Mouse (Mus musculus) lung, postnatal 0 days (tissue): ENCODE data around the gene Lsm3. TPM values are rescaled to one million over a fixed set of nuclear protein-coding genes. Genes with fewer than 3 reads are reported as not detected.

Experiments used
- ATAC-seq: fragments of 200-750 bp; cut with Nextera tagmentation; 2 replicates; pipeline ENCODE4 v1.8.0; 2017; ENCODE audit warnings: moderate library complexity
- DNase-seq: peaks from one replicate; pipeline ENCODE4 v3.0.0-alpha.2; 2016; ENCODE audit warnings: low spot score
- H3K27ac ChIP-seq: fragments of 300-500 bp; sonication (generic); 2 replicates; pipeline ENCODE4 v1.5.1; 2014; ENCODE audit warnings: antibody characterized with exemption, mild to moderate bottlenecking, low read length, mixed read lengths
- H3K27me3 ChIP-seq: fragments of 300-500 bp; sonication (generic); replicated peaks from 2 replicates; pipeline ENCODE4 v1.6.1; 2014; ENCODE audit warnings: low read length, mixed read lengths; ENCODE audit not compliant: insufficient read depth
- H3K36me3 ChIP-seq: fragments of 300-500 bp; sonication (generic); 2 replicates; pipeline ENCODE4 v1.6.1; 2014; ENCODE audit warnings: low read length, mixed read lengths; ENCODE audit not compliant: insufficient read depth
- H3K4me1 ChIP-seq: fragments of 300-500 bp; sonication (generic); 2 replicates; pipeline ENCODE4 v1.6.1; 2014; ENCODE audit warnings: antibody characterized with exemption, low read depth, low read length, mixed read lengths; ENCODE audit not compliant: insufficient read depth
- H3K4me2 ChIP-seq: fragments of 300-500 bp; sonication (generic); replicated peaks from 2 replicates; pipeline ENCODE4 v1.6.1; 2014; ENCODE audit warnings: low read depth, mild to moderate bottlenecking, low read length, moderate library complexity, mixed read lengths
- H3K4me3 ChIP-seq: fragments of 300-500 bp; sonication (generic); 2 replicates; pipeline ENCODE4 v1.5.1; 2014; ENCODE audit warnings: low read depth, low read length
- H3K9ac ChIP-seq: fragments of 300-500 bp; sonication (generic); replicated peaks from 2 replicates; pipeline ENCODE4 v1.6.1; 2014; ENCODE audit warnings: low read depth, mild to moderate bottlenecking
- H3K9me3 ChIP-seq: fragments of 300-500 bp; sonication (generic); 2 replicates; pipeline ENCODE4 v1.6.1; 2016; ENCODE audit warnings: low read length, mixed read lengths
- CTCF ChIP-seq: IDR thresholded peaks from 2 replicates; pipeline ENCODE4 v1.5.1; 2016; ENCODE audit warnings: antibody characterized with exemption, mild to moderate bottlenecking
- EP300 ChIP-seq: IDR thresholded peaks from 2 replicates; pipeline ENCODE4 v1.6.1; 2016; ENCODE audit warnings: antibody characterized with exemption, mild to moderate bottlenecking, control low read depth
- WGBS: fragments of 180-500 bp; shearing (Covaris S2); extraction: QIAGEN DNeasy Blood & Tissue Kit; methylation state at CpG from one replicate; pipeline ENCODE4 v1.1.7; 2014; 5-methylcytosine and 5-hydroxymethylcytosine counted together
- polyA plus RNA-seq: library from polyadenylated mRNA; unstranded; fragments of >200 nt; fragmentation: Nextera tagmentation; extraction: Ambion mirVana; gene quantifications from 2 replicates; pipeline ENCODE4 v1.2.1, GENCODE M21; 2015

The Lsm3 gene
- polyA plus RNA-seq, 1 experiment from 2014 or later, result 101 TPM

- peaks cover 7% of the 10 kb centered on the region for H3K4me1 ChIP-seq
- WGBS, result under 1% methylated on average over 71 of the region's 74 CpGs
- no peaks in the 10 kb centered on the region for H3K9me3 ChIP-seq
- H3K9ac ChIP-seq, result peak within 1 kb of the TSS; percentile 77
- H3K4me2 ChIP-seq, result peak within 1 kb of the TSS; percentile 87
- ATAC-seq (peak; percentile 93), DNase-seq (peak; percentile 100)
- H3K27me3 ChIP-seq, result no peaks in the 10 kb centered on the region
- H3K36me3 ChIP-seq, result peaks cover 6% of the 10 kb centered on the region; the same call in 1 of the 2 replicates
- TF ChIP-seq EP300, result no peak
- 0 out of 2 replicates have a peak, but pooled peaks have one; percentile 5 for TF ChIP-seq CTCF
- peak within 1 kb of the TSS; percentile 87 for H3K27ac ChIP-seq
- H3K4me3 ChIP-seq, result peak within 1 kb of the TSS; percentile 78
These were observed 42.6 kb upstream of the Lsm3 start, which contains the start of the genes Chchd4 and Tmem43 for GRCm38 (mm10) chr6:91472868-91473804. Gene Chchd4 (minus strand): TSS chr6:91473546. Gene Tmem43 (plus strand): TSS chr6:91473703.

- DNase-seq (no peak), ATAC-seq (peak; percentile 27)
- Histone ChIP-seq H3K4me1 (peaks cover 7% of the 10 kb centered on the region), H3K27me3 (no peaks in the 10 kb centered on the region), H3K4me2 (peak overlapping the region; percentile 87), H3K9ac (peak overlapping the region; percentile 77), H3K4me3 (peak overlapping the region; percentile 78), H3K27ac (peak overlapping the region; percentile 87), H3K9me3 (no peaks in the 10 kb centered on the region), H3K36me3 (peaks cover 13% of the 10 kb centered on the region)
- no peak; the same call in 1 of the 2 replicates for TF ChIP-seq CTCF
- no peak for TF ChIP-seq EP300
- WGBS, result 0% methylated on average over 27 of the region's 27 CpGs
These were observed 41.8 kb upstream of the Lsm3 start for GRCm38 (mm10) chr6:91473805-91474440.

DNA sequence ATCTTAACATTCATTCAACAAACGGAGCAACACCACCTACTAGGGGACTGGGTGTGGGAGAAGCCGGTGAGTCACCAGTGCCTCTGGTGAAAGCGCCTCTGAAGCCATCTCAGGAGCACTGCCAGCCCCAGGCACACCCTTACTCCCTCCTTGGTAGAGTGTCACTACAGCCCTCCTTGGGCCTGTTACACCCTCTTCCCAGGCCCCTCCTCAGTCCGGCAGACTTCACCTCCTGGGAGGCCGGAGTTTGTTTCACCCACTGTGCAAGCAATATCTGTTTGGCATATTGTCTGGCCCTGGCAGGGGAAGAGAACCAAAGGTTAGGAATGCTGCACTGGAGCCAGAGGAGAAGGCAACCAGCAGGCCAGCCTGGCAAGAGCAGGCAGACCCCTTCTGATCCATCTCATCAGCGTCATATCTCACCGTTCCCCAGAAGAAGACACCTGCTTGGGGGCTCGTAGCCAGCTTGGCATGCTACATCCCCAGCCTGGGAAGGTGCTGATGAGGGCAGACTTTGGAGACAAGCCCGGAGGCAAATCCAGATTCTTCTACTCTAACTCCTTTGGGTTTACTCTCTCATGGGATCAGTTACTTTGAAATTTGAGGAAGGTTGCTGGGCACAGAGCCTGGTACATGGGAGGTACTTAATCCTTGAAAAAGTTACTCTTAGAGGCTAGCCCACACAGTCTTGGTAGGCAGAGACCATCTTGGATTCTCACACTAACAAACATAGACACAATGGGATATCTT is 41.1 kb upstream of the Lsm3 start:
- Histone ChIP-seq H3K4me3 (peak overlapping the region; percentile 78), H3K9me3 (no peaks in the 10 kb centered on the region), H3K4me2 (peak overlapping the region; percentile 87), H3K36me3 (peaks cover 19% of the 10 kb centered on the region), H3K9ac (peak overlapping the region; percentile 77; the same call in 1 of the 2 replicates), H3K27me3 (no peaks in the 10 kb centered on the region), H3K27ac (peak overlapping the region; percentile 87; the same call in 1 of the 2 replicates), H3K4me1 (peaks cover 7% of the 10 kb centered on the region)
- DNase-seq (peak; percentile 89), ATAC-seq (peak; percentile 41)
- no peak for TF ChIP-seq EP300
- TF ChIP-seq CTCF, result no peak
- WGBS, result 41% methylated on average over 9 of the region's 9 CpGs

DNA sequence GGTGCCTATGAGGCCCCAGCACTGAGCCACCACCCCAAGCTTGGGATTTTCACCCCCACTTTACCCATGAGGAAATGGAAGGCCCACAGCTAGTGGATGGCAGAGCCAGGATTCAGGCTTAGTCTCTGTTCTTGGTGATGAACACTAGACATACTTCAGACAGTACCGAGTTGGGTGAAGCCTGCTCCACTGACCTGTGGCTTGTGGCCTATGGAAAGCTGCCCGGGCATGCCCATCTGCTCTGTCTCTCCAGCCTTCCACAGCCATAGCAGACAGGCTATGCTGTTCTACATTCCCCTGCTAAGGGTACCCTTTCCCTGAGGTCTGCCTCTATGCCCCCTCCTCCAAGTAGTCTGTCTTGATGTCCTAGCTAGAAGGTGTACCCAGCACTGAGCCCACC is 39.2 kb upstream of the Lsm3 start:
- peaks cover 34% of the 10 kb centered on the region for H3K36me3 ChIP-seq

DNA sequence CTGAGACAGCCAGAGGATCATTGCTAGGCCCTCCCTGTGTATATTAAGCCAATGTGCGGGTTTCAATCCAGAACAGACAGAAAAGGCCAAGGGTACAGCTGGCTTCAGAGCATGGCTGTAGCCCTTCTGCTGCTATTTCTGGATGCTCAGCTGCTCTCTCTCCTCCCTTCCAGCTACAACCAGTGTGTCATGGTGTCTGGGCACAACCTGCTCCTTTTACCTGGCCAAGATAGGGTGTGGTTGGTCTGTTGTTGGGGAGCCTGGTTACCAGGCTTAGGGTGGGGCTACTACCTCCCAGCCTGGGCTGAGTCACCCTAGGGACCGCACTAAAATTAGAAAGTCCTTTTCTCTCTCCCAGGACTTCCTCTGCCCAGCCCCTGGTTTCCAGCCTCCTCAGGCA is 32.4 kb upstream of the Lsm3 start:
- H3K9me3 ChIP-seq, result no peaks in the 10 kb centered on the region
- DNase-seq (no peak), ATAC-seq (0 out of 2 replicates have a peak, but pooled peaks have one; percentile 15)
- H3K27ac ChIP-seq, result no peak overlapping the region
- TF ChIP-seq EP300 (no peak), CTCF (no peak)
- H3K9ac ChIP-seq, result no peak overlapping the region
- no peaks in the 10 kb centered on the region; the same call in 1 of the 2 replicates for H3K4me1 ChIP-seq
- no peaks in the 10 kb centered on the region for H3K27me3 ChIP-seq
- H3K4me3 ChIP-seq, result no peak overlapping the region
- WGBS, result 92% methylated on average over 2 of the region's 2 CpGs
- no peak overlapping the region for H3K4me2 ChIP-seq
- peaks cover 60% of the 10 kb centered on the region for H3K36me3 ChIP-seq

More for the DNA sequence above, 39.2 kb upstream of the Lsm3 start:
- WGBS, result 95% methylated on average over 2 of the region's 2 CpGs
- DNase-seq (no peak), ATAC-seq (no peak)
- H3K4me1 ChIP-seq, result peaks cover 7% of the 10 kb centered on the region
- H3K4me2 ChIP-seq, result no peak overlapping the region
- H3K27me3 ChIP-seq, result no peaks in the 10 kb centered on the region
- no peak for TF ChIP-seq EP300
- no peaks in the 10 kb centered on the region for H3K9me3 ChIP-seq
- no peak overlapping the region for H3K4me3 ChIP-seq
- H3K9ac ChIP-seq, result no peak overlapping the region
- H3K27ac ChIP-seq, result no peak overlapping the region
